Mouse (Mus musculus) CD4-positive helper T cell, adult 2 months (primary cell): ENCODE results near the gene Dnah5.

Experiments used
- DNase-seq: peaks from one replicate; pipeline ENCODE4 v3.0.0-alpha.2; 2012; ENCODE audit warnings: low read depth, missing footprints, low spot score

Dnah5 gene

DNA sequence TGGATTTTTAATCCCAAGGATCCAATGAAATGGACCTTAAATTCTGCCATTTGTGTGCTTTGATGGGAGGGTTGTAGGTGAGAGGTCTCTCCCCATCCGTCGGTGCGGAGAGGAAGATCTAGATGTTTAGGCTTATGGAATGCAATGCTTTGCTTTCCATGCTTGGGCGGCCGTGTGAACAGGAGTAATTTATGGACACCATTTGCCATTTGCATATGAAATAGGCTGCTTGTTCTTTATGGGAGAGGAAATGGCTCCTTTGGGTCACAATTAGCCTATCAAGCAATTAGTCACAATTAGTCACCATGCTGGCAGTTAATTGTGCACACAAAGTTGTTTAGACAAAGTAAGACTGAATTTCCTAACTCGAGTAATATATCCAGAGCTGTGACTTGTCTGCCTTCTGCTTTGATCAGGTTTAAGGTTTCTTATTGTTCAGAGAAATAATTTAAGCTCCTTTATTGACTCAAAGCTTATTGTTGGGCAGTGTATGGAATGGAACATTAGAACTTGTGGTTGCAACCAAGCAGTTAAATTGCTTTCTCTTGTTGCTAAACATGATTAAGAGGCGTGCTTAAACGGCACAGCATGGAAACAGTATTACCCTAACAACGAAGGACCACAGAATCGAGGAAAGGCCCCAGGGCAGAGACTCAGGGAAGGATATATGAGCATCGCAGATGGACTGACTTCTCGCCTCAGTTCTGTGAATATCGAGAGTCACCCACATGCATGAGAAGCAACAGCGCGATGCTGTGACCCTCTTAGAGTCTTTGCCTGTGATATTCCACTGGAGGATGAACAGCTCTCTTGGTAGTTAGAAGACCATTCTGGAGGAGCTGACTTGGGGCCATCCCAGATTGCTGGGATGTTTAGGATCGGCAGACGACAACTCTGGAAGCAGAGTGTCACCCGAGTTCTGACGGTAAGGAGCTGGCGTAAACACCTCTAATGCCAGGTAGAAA is at the start of gene Dnah5:
TSS of gene Dnah5 (plus strand) at position 642 of the 965 bp plus-strand sequence.
- DNase-seq, result no peak

DNA sequence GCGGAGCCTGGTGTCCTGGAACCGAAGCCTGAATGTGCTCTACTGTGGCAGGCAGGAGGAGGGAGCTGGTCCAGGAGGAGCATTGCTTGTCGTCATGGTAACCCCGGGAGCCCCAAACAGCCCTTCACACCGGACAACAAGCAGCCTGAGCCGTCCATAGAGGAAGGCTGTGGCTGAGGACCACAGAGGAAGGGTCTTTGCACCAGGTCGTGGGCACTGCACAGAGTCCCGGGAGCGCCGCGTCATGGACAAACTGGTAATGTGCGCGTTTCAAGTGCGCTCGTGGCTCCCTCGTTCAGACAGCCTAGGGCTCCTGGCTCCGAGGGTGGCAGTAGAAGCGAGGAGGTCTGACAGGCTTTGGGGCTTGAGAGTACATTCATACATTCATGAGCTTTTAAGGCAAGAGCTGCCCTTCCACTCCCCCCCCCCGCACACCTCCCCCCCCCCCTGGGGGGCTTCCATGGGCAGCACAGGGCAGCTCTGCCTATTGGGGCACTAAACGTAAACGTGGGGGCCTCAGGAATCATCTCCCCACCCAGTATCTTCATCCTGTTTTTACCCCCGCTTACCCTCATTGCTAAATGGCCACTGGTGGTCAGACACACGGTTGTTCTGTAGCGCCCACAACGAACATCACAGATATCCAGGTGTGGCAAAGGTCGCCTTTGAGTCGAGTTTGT is 48.6 kb upstream of the Dnah5 start:
- no peak for DNase-seq

GRCm38 (mm10) chr15:28158771-28159489 is 44.6 kb upstream of the Dnah5 start:
- peak; percentile 70 for DNase-seq

DNA sequence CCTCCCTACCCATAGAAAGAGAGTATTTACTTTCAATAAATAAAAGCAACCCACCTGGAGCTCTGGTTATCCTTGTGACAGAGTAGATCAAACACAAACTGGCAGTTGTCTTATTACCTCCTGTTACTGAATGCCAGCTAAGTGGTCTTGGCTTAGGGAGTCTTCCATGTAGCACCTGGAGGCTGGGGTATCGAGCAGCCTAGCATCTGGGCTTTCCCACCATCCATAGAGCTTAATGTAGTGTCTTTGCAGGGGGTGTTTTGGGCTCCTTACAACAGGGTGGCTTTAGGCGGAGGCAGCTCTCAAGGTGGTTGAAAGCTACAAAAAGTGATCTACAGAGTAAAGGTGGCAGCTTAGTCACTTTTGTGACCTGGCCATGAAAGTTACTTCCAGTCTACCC is 41.3 kb upstream of the Dnah5 start:
- no peak for DNase-seq

DNA sequence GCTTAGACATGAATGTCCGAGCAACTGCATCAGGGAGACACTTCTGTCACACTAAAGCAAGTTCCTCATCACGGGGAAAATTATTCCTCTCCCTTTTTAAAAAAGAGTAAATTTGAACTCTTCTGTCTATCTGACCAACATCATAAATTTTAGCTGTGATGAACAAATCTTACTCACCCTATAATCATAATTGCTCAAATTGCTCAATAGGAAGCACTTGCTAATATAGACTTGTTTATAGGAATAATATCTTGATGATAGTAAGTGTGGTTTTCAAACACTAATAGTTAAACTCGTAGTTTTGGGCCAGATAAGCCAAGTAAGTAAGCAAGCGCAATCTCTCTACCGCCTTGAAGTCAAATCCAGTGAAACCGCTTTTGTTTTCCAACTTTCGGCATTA is 38.3 kb upstream of the Dnah5 start:
- no peak for DNase-seq

DNA sequence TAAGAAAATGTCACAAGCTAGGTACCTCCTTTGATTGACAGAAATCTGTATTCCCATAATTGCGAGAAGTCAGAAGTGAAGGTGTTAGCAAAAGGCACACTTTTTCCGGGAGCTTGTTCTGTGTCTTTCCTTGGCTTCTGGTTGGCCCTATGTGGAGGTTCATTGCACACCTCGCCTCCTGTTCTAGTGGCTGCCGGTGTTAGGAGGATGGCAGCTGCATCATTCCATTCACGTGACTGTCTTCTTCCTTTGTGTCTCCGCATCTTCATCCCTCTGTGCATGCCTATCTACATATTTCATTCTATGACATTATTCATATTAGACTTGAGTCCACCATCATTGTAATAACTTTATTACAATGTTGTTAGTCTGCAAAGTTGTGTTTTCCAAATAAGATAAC is 37.5 kb upstream of the Dnah5 start:
- no peak for DNase-seq

GRCm38 (mm10) chr15:28178951-28179350 is 24.6 kb upstream of the Dnah5 start:
- DNase-seq, result no peak

DNA sequence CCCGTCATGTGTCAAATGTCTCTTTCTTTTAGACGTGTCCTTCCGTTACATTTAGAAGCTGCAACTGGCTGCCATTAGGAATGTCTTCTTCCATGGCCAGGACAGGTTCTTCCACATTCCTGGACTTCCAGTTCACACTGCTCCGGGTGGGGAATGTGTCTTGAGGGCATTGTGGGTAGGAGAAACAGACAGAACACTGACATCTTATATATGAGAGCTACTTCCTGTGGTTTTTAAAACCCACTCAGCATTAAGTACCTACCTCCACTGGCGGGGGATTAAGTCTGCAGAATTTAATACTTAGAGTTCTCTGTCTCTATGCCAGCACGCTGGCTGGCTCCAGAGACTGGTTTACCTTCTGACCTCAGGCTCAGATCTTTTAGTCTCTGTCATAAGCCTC is 24.0 kb upstream of the Dnah5 start:
- no peak for DNase-seq

DNA sequence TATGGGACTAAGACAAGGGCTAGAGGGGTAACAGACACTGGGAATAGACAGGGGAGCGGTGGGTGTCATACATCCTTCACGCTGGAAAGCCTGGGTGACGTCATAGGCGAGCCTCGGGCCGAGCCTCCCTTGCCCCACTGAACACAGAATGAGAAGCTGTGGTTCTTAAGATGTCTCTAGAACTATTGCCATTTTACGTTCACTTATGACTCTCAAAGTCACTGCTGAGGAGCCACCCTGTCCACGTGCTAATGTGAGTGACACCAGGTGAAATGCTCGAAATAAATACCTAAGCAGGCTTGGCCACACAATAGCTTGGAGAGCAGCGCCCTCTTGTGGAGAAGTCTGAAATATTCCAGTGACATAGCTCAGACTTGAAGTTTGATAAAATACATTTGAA is 21.7 kb upstream of the Dnah5 start:
- peak; percentile 77 for DNase-seq

DNA sequence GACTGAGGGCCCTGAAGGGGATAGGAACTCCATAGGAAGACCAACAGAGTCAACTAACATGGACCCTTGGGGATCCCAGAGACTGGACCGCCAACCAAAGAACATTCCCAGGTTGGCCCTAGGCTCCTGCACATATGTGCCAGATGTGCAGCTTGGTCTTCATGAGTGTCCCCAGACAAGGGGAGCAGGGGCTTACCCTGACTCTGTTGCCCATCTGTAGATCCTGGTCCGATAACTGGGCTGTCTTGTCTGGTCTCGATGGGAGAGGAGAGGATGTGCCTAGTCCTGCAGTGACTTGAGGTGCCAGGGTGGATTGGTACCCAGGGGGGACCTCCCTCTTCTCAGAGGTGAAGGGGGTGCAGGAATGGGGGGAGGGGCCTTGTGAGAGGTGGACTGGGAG is 21.0 kb upstream of the Dnah5 start:
- DNase-seq, result no peak

GRCm38 (mm10) chr15:28187472-28188360 is 15.8 kb upstream of the Dnah5 start:
- DNase-seq, result peak; percentile 56

- no peak for DNase-seq
Measured at GRCm38 (mm10) chr15:28188361-28189011, 15.1 kb upstream of the Dnah5 start.

GRCm38 (mm10) chr15:28189668-28190067 is 13.9 kb upstream of the Dnah5 start:
- peak; percentile 68 for DNase-seq

GRCm38 (mm10) chr15:28198609-28199008 is 4.9 kb upstream of the Dnah5 start:
- DNase-seq, result no peak

DNA sequence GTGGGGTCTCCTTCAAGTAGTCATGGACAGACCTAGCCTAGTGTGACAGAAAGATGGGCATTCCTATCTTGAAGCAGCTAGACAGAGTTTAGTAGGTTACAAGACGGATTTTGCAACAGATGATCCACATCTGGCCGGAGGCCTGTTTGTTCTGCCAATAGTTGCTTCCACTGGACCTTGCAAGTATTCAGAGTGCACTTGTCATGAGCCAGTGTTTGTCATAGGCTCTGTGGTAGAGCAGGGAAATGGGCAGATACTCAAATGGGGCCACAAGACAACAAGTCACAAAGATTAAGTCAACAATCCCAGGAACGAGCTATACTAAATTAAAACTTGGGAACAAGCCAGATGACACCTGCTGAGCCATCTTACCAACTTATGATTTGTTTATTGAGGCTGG is 1.1 kb downstream of the Dnah5 start:
- no peak for DNase-seq

GRCm38 (mm10) chr15:28207545-28207944 is 4.0 kb downstream of the Dnah5 start:
- no peak for DNase-seq

DNA sequence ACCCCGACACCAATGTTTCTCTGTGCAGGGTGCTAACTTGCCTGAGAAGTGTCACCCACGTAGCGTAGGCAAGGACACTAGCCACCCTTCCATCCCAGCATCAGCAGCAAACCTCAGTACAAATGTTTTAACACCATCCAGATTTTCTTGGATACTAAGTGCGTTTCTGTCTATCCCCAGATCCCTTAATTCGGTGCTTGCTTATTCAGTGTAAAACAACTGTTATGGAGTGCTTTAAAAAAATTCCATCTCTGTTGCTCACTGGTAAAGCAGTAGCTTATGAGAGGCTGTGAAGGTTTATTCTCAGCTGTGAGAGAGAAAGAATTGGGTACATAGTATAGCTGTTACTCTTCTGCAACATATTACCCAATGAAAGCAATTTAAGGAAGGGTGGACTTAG is 9.5 kb downstream of the Dnah5 start:
- DNase-seq, result no peak

DNA sequence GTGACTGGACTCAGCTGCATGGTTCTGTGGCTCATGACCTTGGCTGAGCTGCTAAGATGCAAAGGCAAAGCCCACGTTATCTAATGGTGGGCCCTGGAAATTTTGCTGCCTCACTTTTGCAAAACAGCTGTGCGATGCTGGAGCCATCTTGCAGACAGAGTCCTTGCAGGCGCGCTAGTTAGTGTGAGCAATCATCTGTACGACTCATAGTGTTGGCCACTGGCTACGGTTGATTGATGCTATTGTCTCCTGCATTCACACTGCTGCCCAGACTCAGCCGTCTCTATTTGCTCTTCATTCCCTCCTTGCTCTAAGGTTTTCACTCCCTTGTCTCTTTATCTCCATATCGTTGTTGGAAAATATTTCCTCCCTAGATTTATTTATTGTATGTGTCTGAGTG is 12.8 kb downstream of the Dnah5 start:
- no peak for DNase-seq

GRCm38 (mm10) chr15:28227316-28227715 is 23.8 kb downstream of the Dnah5 start:
- DNase-seq, result no peak

DNA sequence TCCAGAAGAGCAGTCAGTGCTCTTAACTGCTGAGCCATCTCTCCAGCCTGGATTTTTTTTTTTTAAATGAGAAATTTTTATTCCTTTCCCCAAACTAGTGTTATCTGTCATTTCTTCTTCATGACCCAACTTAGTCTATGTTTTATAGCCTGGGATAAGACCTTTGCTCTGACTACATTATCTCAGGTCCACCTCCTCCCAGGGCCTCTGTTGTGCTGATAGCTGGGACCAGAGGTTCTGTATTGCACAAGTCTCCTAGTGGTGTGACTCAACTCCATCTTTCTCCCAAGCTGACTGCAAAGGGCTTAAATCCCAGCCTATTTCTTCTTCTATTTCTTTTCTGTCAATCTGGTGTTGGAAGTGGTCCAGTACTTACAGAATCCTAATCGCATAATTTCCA is 56.7 kb downstream of the Dnah5 start:
- no peak for DNase-seq

- DNase-seq, result no peak
Measured at GRCm38 (mm10) chr15:28299438-28299837, 95.9 kb downstream of the Dnah5 start.
